Mouse (Mus musculus): ENCODE data around the gene Ribc1.

GRCm38 (mm10) chrX:152007863-152008262 lies 8.2 kb downstream of the Ribc1 start:
- TF ChIP-seq CTCF (IDR thresholded peaks at IDR 0.05; ENCODE audit: control insufficient read depth, insufficient read depth, low read length), result no peak
- no peak for TF ChIP-seq POLR2A (IDR thresholded peaks at IDR 0.05; ENCODE audit: borderline replicate concordance, control insufficient read depth, low read depth, low read length)

Measured in bone marrow, adult 2 months (tissue).